Mouse (Mus musculus) limb, embryonic 12.5 days (tissue): ENCODE measurements at regions not wholly inside any gene's neighbourhood (a gene's known extent, or its start where the extent isn't known, plus 50 kb on each side); places are given as distances from the start of the nearest gene placed in this dataset.

ENCODE experiments used
- ATAC-seq: fragments of 200-750 bp; cut with Nextera tagmentation; 2 replicates; pipeline ENCODE4 v1.8.0; 2017; ENCODE audit warnings: low read depth, moderate TSS enrichment; ENCODE audit not compliant: insufficient number of reproducible peaks, insufficient read depth, low FRiP score, low TSS enrichment
- H3K27ac ChIP-seq: fragments of 300-500 bp; sonication (generic); 2 replicates; pipeline ENCODE4 v1.5.1; 2016; ENCODE audit warnings: mild to moderate bottlenecking, moderate library complexity
- H3K27me3 ChIP-seq: fragments of 300-500 bp; sonication (generic); 2 replicates; pipeline ENCODE4 v1.6.1; 2016; ENCODE audit warnings: mild to moderate bottlenecking, moderate library complexity
- H3K36me3 ChIP-seq: fragments of 300-500 bp; sonication (generic); 2 replicates; pipeline ENCODE4 v1.6.1; 2016; ENCODE audit warnings: mild to moderate bottlenecking, moderate library complexity
- H3K4me1 ChIP-seq: fragments of 300-500 bp; sonication (generic); replicated peaks from 2 replicates; pipeline ENCODE4 v1.6.1; 2016
- H3K4me2 ChIP-seq: fragments of 300-500 bp; sonication (generic); 2 replicates; pipeline ENCODE4 v1.6.1; 2016; ENCODE audit warnings: mild to moderate bottlenecking, moderate library complexity
- H3K4me3 ChIP-seq: fragments of 300-500 bp; sonication (generic); replicated peaks from 2 replicates; pipeline ENCODE4 v1.5.1; 2016; ENCODE audit warnings: mild to moderate bottlenecking
- H3K9ac ChIP-seq: fragments of 300-500 bp; sonication (generic); replicated peaks from 2 replicates; pipeline ENCODE4 v1.6.1; 2016; ENCODE audit warnings: mild to moderate bottlenecking, moderate library complexity
- H3K9me3 ChIP-seq: fragments of 300-500 bp; sonication (generic); 2 replicates; pipeline ENCODE4 v1.6.1; 2016; ENCODE audit warnings: mild to moderate bottlenecking, moderate library complexity
- WGBS: fragments of 180-500 bp; shearing (Covaris S2); methylation state at CpG from one replicate; pipeline ENCODE4 v1.1.7; 2016; 5-methylcytosine and 5-hydroxymethylcytosine counted together

GRCm38 (mm10) chr12:106186501-106186900 lies 176.5 kb downstream of the Vrk1 start:
- Histone ChIP-seq H3K9me3 (no peaks in the 10 kb centered on the region), H3K9ac (no peak overlapping the region), H3K4me3 (no peak overlapping the region), H3K4me1 (0 out of 2 replicates have a peak, but pooled peaks cover 4% of the 10 kb centered on the region), H3K27me3 (peaks cover 10% of the 10 kb centered on the region), H3K4me2 (no peak overlapping the region), H3K36me3 (no peaks in the 10 kb centered on the region), H3K27ac (no peak overlapping the region)
- ATAC-seq, result no peak
- WGBS, result 88% methylated on average over 10 of the region's 10 CpGs

DNA sequence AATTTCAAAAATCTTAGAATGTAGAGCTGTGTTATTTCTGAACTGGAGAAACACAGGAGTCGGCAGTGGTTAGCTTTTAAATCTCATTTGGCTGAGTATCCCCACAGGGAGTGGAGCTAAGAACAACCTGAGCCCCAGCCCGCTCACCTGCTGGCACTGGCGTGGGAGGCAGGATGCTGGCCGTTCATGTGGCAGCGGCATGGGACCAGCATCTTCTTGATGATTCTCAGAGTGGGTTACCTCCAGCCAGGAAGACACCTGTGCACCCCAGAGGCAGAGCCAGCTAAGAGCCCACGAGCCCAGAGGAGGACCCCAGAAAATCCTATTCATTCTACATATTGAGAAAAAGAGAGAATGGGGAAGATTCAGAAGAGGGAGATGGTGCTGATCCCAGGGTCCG lies 181.7 kb downstream of the Vrk1 start:
- H3K27me3 ChIP-seq, result no peaks in the 10 kb centered on the region
- H3K27ac ChIP-seq, result no peak overlapping the region
- ATAC-seq, result no peak
- no peaks in the 10 kb centered on the region for H3K4me1 ChIP-seq
- no peak overlapping the region for H3K4me3 ChIP-seq
- H3K36me3 ChIP-seq, result no peaks in the 10 kb centered on the region
- no peak overlapping the region for H3K4me2 ChIP-seq
- no peak overlapping the region for H3K9ac ChIP-seq
- no peaks in the 10 kb centered on the region for H3K9me3 ChIP-seq
- 83% methylated on average over 7 of the region's 7 CpGs for WGBS

GRCm38 (mm10) chr12:106199302-106199701 lies 189.3 kb downstream of the Vrk1 start:
- Histone ChIP-seq H3K27me3 (no peaks in the 10 kb centered on the region; the same call in 1 of the 2 replicates), H3K4me3 (no peak overlapping the region), H3K9me3 (no peaks in the 10 kb centered on the region), H3K4me1 (0 out of 2 replicates have a peak, but pooled peaks cover 5% of the 10 kb centered on the region), H3K36me3 (no peaks in the 10 kb centered on the region), H3K4me2 (no peak overlapping the region), H3K9ac (no peak overlapping the region), H3K27ac (no peak overlapping the region)
- WGBS, result 11% methylated on average over 4 of the region's 4 CpGs
- ATAC-seq, result no peak

- Histone ChIP-seq H3K4me3 (no peak overlapping the region), H3K36me3 (no peaks in the 10 kb centered on the region), H3K9me3 (no peaks in the 10 kb centered on the region), H3K4me1 (0 out of 2 replicates have a peak, but pooled peaks cover 5% of the 10 kb centered on the region), H3K9ac (no peak overlapping the region), H3K4me2 (no peak overlapping the region), H3K27ac (no peak overlapping the region), H3K27me3 (peaks cover 8% of the 10 kb centered on the region; the same call in 1 of the 2 replicates)
- ATAC-seq, result no peak
- 93% methylated on average over 8 of the region's 8 CpGs for WGBS
These were observed 193.5 kb downstream of the Vrk1 start for GRCm38 (mm10) chr12:106203526-106203925.

DNA sequence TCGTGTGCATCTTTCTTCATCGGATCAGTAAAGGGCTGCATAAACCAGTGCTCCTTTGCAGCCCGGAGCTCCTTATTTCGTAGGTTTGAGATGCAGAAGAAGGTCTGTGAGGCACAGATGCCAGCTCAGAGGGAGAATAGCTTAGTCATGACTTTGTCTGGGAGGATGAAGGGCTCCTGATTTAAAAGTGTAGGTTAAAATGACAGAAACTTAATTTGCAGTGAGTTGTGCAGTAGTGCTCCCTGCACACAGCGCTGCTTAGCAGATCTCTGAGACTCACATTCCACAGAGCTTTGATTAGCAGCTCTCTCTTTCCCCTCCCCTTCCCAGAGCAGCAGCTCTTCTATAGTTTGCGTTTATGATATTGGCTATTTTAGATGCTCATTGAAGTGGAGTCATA lies 200.9 kb downstream of the Vrk1 start:
- 84% methylated on average over 6 of the region's 6 CpGs for WGBS
- 0 out of 2 replicates have a peak, but pooled peaks cover under 1% of the 10 kb centered on the region for H3K27me3 ChIP-seq

GRCm38 (mm10) chr12:106211488-106211887 lies 201.5 kb downstream of the Vrk1 start:
- Histone ChIP-seq H3K36me3 (no peaks in the 10 kb centered on the region), H3K27me3 (no peaks in the 10 kb centered on the region), H3K9ac (no peak overlapping the region), H3K27ac (no peak overlapping the region), H3K4me3 (no peak overlapping the region), H3K4me1 (peaks cover 3% of the 10 kb centered on the region; the same call in 1 of the 2 replicates), H3K4me2 (no peak overlapping the region), H3K9me3 (no peaks in the 10 kb centered on the region)
- 86% methylated on average over 8 of the region's 8 CpGs for whole genome bisulfite sequencing
- no peak for ATAC-seq

More for the DNA sequence above, 200.9 kb downstream of the Vrk1 start:
- Histone ChIP-seq H3K27ac (no peak overlapping the region), H3K9me3 (no peaks in the 10 kb centered on the region), H3K4me2 (no peak overlapping the region), H3K4me1 (peaks cover 3% of the 10 kb centered on the region; the same call in 1 of the 2 replicates), H3K4me3 (no peak overlapping the region), H3K9ac (no peak overlapping the region), H3K36me3 (no peaks in the 10 kb centered on the region)
- no peak for ATAC-seq

DNA sequence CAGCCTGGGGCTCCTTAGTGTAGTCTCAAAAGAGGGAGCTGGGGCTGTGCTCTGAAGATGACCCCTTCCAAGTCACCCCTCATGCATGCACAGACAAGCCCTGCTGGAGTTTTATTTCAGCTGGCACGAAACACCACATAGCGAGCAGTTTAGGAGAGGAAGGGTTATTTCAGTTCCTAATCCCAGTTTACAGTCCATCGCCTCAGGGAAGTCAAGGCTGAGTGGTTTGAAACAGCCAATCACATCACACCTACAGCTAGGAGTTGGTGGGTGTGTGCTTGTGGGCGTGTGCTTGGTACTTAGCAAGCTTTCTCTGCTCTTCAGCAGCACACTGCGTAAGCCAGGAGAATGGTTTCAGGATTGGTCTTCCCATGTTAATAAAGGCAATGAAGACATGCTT lies 202.4 kb downstream of the Vrk1 start:
- Histone ChIP-seq H3K27me3 (no peaks in the 10 kb centered on the region), H3K9me3 (no peaks in the 10 kb centered on the region), H3K4me1 (peaks cover 3% of the 10 kb centered on the region; the same call in 1 of the 2 replicates), H3K4me2 (no peak overlapping the region), H3K36me3 (no peaks in the 10 kb centered on the region), H3K9ac (no peak overlapping the region), H3K4me3 (no peak overlapping the region), H3K27ac (no peak overlapping the region)
- WGBS, result 52% methylated on average over 5 of the region's 5 CpGs
- no peak for ATAC-seq

GRCm38 (mm10) chr12:106220071-106220470 lies 210.0 kb downstream of the Vrk1 start:
- H3K9ac ChIP-seq, result no peak overlapping the region
- H3K27ac ChIP-seq, result no peak overlapping the region
- no peaks in the 10 kb centered on the region; the same call in 1 of the 2 replicates for H3K4me1 ChIP-seq
- 52% methylated on average over 3 of the region's 3 CpGs for WGBS
- H3K4me2 ChIP-seq, result no peak overlapping the region
- no peak for ATAC-seq
- no peaks in the 10 kb centered on the region for H3K36me3 ChIP-seq
- no peak overlapping the region for H3K4me3 ChIP-seq
- peaks cover 3% of the 10 kb centered on the region for H3K27me3 ChIP-seq
- H3K9me3 ChIP-seq, result no peaks in the 10 kb centered on the region; the same call in 1 of the 2 replicates

DNA sequence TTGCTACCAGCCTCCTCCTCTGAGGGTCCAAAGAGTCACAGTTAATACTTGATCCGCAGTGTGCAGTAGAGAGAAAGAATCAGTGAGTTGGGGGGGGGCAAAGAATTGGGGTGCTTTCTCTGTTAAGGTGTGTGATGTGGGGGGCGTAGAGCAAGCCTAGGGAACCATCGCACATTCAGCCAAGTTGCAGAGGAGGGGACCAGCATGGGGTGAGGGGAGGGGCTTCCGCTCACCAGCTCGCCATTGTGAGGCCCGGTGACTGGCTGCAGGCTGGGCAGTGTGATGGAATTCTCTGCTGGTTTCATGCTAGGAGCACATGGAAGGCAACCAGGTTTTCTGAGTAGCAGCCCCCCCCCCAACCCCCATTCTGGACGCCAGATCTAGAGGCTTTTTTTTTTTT lies 216.2 kb downstream of the Vrk1 start:
- H3K9ac ChIP-seq, result no peak overlapping the region
- H3K4me1 ChIP-seq, result peaks cover 8% of the 10 kb centered on the region; the same call in 1 of the 2 replicates
- WGBS, result 33% methylated on average over 7 of the region's 7 CpGs
- H3K4me2 ChIP-seq, result no peak overlapping the region
- H3K27me3 ChIP-seq, result peaks cover 12% of the 10 kb centered on the region
- no peak overlapping the region for H3K4me3 ChIP-seq
- H3K27ac ChIP-seq, result no peak overlapping the region
- peaks cover 4% of the 10 kb centered on the region; the same call in 1 of the 2 replicates for H3K9me3 ChIP-seq
- no peak for ATAC-seq
- no peaks in the 10 kb centered on the region for H3K36me3 ChIP-seq

DNA sequence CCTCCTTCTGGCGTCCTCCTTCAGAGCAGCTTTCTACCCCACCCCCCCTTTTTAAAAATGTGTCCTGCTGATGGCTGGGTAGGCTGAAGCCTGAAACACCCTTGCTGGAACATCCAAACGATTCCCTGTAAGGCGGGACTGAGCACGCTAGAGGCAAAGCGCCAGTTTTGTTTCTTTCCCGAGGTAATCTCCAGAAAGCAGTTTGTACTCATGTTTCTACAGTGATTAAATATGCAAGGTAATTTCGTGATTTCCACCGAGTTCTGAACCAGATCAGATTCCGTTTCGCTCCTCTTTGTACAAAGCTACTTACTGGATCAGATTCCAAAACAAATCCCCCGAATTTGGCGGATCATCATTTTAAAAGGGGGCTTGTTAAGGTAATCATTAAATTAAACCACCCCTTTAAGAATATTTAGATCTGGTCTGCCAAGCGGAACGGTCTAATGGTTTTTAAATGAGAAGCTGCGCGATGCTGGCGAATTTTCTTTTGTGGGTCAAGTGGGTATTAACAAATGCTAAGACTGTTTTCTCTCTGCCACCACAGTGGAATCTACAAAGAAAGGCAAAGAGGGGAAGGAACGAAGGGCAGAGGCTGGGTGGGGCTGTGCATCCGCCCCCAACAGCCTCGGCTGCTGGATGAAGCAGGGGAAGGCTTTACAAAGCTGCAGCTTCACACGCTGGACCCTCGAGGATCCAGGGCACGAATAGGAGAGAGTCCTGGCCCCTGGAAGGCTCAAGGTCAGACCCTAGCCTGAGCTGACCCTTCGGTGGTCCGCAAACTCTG lies 216.9 kb downstream of the Vrk1 start:
- no peak for ATAC-seq
- H3K4me2 ChIP-seq, result peak overlapping the region; percentile 44
- no peak overlapping the region for H3K4me3 ChIP-seq
- no peak overlapping the region for H3K27ac ChIP-seq
- peaks cover 12% of the 10 kb centered on the region for H3K27me3 ChIP-seq
- WGBS, result 20% methylated on average over 25 of the region's 25 CpGs
- peaks cover 4% of the 10 kb centered on the region; the same call in 1 of the 2 replicates for H3K9me3 ChIP-seq
- peak overlapping the region; percentile 18; the same call in 1 of the 2 replicates for H3K9ac ChIP-seq
- peaks cover 8% of the 10 kb centered on the region; the same call in 1 of the 2 replicates for H3K4me1 ChIP-seq
- H3K36me3 ChIP-seq, result no peaks in the 10 kb centered on the region

- no peak overlapping the region for H3K4me3 ChIP-seq
- no peak for ATAC-seq
- H3K4me2 ChIP-seq, result peak overlapping the region; percentile 44
- H3K9me3 ChIP-seq, result peaks cover 4% of the 10 kb centered on the region; the same call in 1 of the 2 replicates
- H3K36me3 ChIP-seq, result no peaks in the 10 kb centered on the region
- no peak overlapping the region for H3K27ac ChIP-seq
- peaks cover 8% of the 10 kb centered on the region; the same call in 1 of the 2 replicates for H3K4me1 ChIP-seq
- H3K9ac ChIP-seq, result no peak overlapping the region
- WGBS, result 26% methylated on average over 8 of the region's 8 CpGs
- H3K27me3 ChIP-seq, result peaks cover 12% of the 10 kb centered on the region
These were observed 217.5 kb downstream of the Vrk1 start for GRCm38 (mm10) chr12:106227563-106227840.
